Mouse (Mus musculus): ENCODE measurements at regions not wholly inside any gene's neighbourhood (a gene's known extent, or its start where the extent isn't known, plus 50 kb on each side); places are given as distances from the start of the nearest gene placed in this dataset.

- no peak for DNase-seq (ENCODE audit: low read depth, low spot score)
Measured at GRCm38 (mm10) chr13:53800978-53801377, 254.5 kb downstream of the Drd1 start.

- DNase-seq (ENCODE audit: low read depth, low spot score): no peak
Measured at GRCm38 (mm10) chr13:53788809-53789208, 266.7 kb downstream of the Drd1 start.

GRCm38 (mm10) chr13:53783492-53783891, 272.0 kb downstream of the Drd1 start:
- peak; percentile 79 for DNase-seq (ENCODE audit: low read depth, low spot score)

GRCm38 (mm10) chr13:53779150-53779549, 276.4 kb downstream of the Drd1 start:
- DNase-seq (ENCODE audit: low read depth, low spot score): no peak

- DNase-seq (ENCODE audit: low read depth, low spot score): no peak
Measured at GRCm38 (mm10) chr13:53776421-53776820, 279.1 kb downstream of the Drd1 start.

- DNase-seq (ENCODE audit: low read depth, low spot score): peak; percentile 48
Measured at GRCm38 (mm10) chr13:53775687-53776086, 279.8 kb downstream of the Drd1 start.

GRCm38 (mm10) chr13:53764613-53765243, 290.8 kb downstream of the Drd1 start:
- peak; percentile 64 for DNase-seq (ENCODE audit: low read depth, low spot score)

GRCm38 (mm10) chr13:53757576-53758237, 284.8 kb upstream of the Msx2 start:
- DNase-seq (ENCODE audit: low read depth, low spot score): no peak

GRCm38 (mm10) chr13:53756970-53757530, 284.2 kb upstream of the Msx2 start:
- no peak for DNase-seq (ENCODE audit: low read depth, low spot score)

- no peak for DNase-seq (ENCODE audit: low read depth, low spot score)
Measured at GRCm38 (mm10) chr13:53755046-53755615, 282.3 kb upstream of the Msx2 start.

- no peak for DNase-seq (ENCODE audit: low read depth, low spot score)
Measured at GRCm38 (mm10) chr13:53753049-53753448, 280.2 kb upstream of the Msx2 start.

GRCm38 (mm10) chr13:53740981-53741380, 268.1 kb upstream of the Msx2 start:
- DNase-seq (ENCODE audit: low read depth, low spot score): no peak

- DNase-seq (ENCODE audit: low read depth, low spot score): no peak
Measured at GRCm38 (mm10) chr13:53739127-53739526, 266.3 kb upstream of the Msx2 start.

GRCm38 (mm10) chr13:53734944-53735343, 262.1 kb upstream of the Msx2 start:
- DNase-seq (ENCODE audit: low read depth, low spot score): no peak

- DNase-seq (ENCODE audit: low read depth, low spot score): no peak
Measured at GRCm38 (mm10) chr13:53730259-53730902, 257.5 kb upstream of the Msx2 start.

GRCm38 (mm10) chr13:53729848-53730247, 257.0 kb upstream of the Msx2 start:
- no peak for DNase-seq (ENCODE audit: low read depth, low spot score)

GRCm38 (mm10) chr13:53726031-53726430, 253.2 kb upstream of the Msx2 start:
- DNase-seq (ENCODE audit: low read depth, low spot score): no peak

- no peak for DNase-seq (ENCODE audit: low read depth, low spot score)
Measured at GRCm38 (mm10) chr13:53722881-53723280, 250.0 kb upstream of the Msx2 start.

- peak; percentile 7 for DNase-seq (ENCODE audit: low read depth, low spot score)
Measured at GRCm38 (mm10) chr13:53721038-53721463, 248.2 kb upstream of the Msx2 start.

GRCm38 (mm10) chr13:53717582-53717981, 244.7 kb upstream of the Msx2 start:
- DNase-seq (ENCODE audit: low read depth, low spot score): no peak

GRCm38 (mm10) chr13:53717086-53717485, 244.2 kb upstream of the Msx2 start:
- DNase-seq (ENCODE audit: low read depth, low spot score): no peak

- DNase-seq (ENCODE audit: low read depth, low spot score): peak; percentile 8
Measured at GRCm38 (mm10) chr13:53709062-53709461, 236.2 kb upstream of the Msx2 start.
